Mouse (Mus musculus): Measurements from ENCODE around the gene Tom1. TPM values are rescaled to one million over a fixed set of nuclear protein-coding genes. Genes with fewer than 3 reads are reported as not detected.

The Tom1 gene
- total and polyA plus RNA-seq, 2 experiments = 12.2 to 27.7 TPM

DNA sequence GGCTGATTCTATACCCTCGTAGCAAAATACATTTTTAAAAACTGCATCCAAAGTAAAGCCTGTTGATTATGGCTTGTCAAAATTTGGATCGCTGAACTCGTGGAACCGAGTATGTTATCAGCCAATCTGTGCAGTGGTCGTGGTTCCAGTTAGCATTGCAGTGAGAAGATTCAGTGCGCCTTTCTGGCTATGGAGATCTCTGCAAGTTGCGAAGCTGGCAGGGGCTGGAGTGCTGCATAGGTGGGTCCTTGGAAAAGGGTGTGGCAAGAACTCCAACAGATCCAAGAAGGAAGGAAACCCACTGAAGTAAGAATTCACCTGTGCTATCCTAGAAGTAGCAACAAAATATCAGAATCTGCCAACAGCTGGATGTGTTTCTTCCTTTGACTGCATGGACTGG, 39.0 kb upstream of the Tom1 start:
- H3K36me3 ChIP-seq (ENCODE audit: control insufficient read depth, insufficient read depth, low read length) = no peaks in the 10 kb centered on the region
- DNase-seq (ENCODE audit: extremely low read depth, low read depth, low spot score) = no peak
- TF ChIP-seq CTCF (IDR thresholded peaks at IDR 0.05; ENCODE audit: low read depth, low read length) (no peak), POLR2A (IDR thresholded peaks at IDR 0.05; ENCODE audit: extremely low read depth, insufficient read depth, low read length) (no peak)
- no peak overlapping the region for H3K27ac ChIP-seq (replicated peaks; ENCODE audit: insufficient read depth, low read depth, low read length)
- 19% methylated on average over 7 of the region's 7 CpGs for WGBS
- peaks cover 4% of the 10 kb centered on the region; the same call in 1 of the 2 replicates for H3K4me1 ChIP-seq (ENCODE audit: control insufficient read depth, insufficient read depth, low read length)
- H3K4me3 ChIP-seq (ENCODE audit: insufficient read depth, low read depth, low read length) = no peak overlapping the region; the same call in 1 of the 2 replicates
- H3K79me2 ChIP-seq (ENCODE audit: control insufficient read depth, insufficient read depth, low read length) = no peaks in the 10 kb centered on the region
- no peak overlapping the region for H3K9ac ChIP-seq (ENCODE audit: low read depth, low read length)
- no peaks in the 10 kb centered on the region for H3K27me3 ChIP-seq (ENCODE audit: control insufficient read depth, insufficient read depth, low read length)

DNA sequence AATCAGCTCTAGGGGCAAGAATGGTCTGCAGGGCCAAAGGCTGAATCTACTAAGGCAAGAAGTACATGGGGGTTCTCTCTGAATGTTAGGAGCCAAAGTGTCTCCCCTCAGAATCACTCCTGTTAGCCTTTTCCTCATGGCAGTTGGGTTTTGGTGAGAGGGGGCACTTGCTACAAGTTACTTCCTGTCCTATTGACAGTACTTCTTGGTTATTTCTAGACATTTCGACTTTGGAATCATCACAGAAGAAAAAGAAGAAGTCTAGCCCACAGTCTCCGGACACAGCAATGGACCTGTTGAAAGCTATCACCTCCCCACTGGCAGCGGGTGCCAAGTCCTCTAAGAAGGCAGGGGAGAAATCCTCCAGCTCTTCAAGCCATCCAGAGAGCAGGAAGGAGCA, 33.1 kb upstream of the Tom1 start:
- TF ChIP-seq POLR2A (IDR thresholded peaks at IDR 0.05; ENCODE audit: extremely low read depth, insufficient read depth, low read length) (no peak), CTCF (IDR thresholded peaks at IDR 0.05; ENCODE audit: low read depth, low read length) (no peak)
- Histone ChIP-seq H3K36me3 (ENCODE audit: control insufficient read depth, insufficient read depth, low read length) (peaks cover 21% of the 10 kb centered on the region), H3K4me1 (ENCODE audit: control insufficient read depth, insufficient read depth, low read length) (no peaks in the 10 kb centered on the region), H3K79me2 (ENCODE audit: control insufficient read depth, insufficient read depth, low read length) (no peaks in the 10 kb centered on the region), H3K9ac (ENCODE audit: low read depth, low read length) (no peak overlapping the region), H3K27me3 (ENCODE audit: control insufficient read depth, insufficient read depth, low read length) (no peaks in the 10 kb centered on the region), H3K4me3 (ENCODE audit: insufficient read depth, low read depth, low read length) (no peak overlapping the region), H3K27ac (replicated peaks; ENCODE audit: insufficient read depth, low read depth, low read length) (no peak overlapping the region)
- no peak for DNase-seq (ENCODE audit: extremely low read depth, low read depth, low spot score)
- 91% methylated on average over 3 of the region's 3 CpGs for WGBS

DNA sequence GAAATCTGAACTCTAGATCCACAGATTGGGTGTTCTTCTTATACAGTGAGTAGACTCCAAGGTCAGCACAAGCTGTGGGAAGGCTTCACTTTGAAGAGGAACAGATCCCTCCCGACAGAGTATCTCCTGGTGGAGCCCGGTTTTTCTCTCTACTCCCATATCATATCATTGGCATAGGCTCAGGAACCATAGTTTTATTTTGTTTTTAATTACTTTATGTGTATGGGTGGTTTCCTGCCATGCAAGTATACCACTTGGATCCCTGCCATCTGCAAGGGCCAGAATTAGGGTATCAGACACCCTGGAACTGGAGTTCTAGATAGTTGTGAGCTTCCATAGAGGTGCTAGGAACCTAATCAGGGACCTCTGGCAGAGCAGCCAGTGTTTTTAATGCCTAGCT, 24.7 kb upstream of the Tom1 start:
- no peaks in the 10 kb centered on the region for H3K4me1 ChIP-seq (ENCODE audit: control insufficient read depth, insufficient read depth, low read length)
- TF ChIP-seq CTCF (IDR thresholded peaks at IDR 0.05; ENCODE audit: low read depth, low read length) (no peak), POLR2A (IDR thresholded peaks at IDR 0.05; ENCODE audit: extremely low read depth, insufficient read depth, low read length) (no peak)
- peaks cover 3% of the 10 kb centered on the region; the same call in 1 of the 2 replicates for H3K36me3 ChIP-seq (ENCODE audit: control insufficient read depth, insufficient read depth, low read length)
- H3K27ac ChIP-seq (replicated peaks; ENCODE audit: insufficient read depth, low read depth, low read length) = no peak overlapping the region
- no peak overlapping the region for H3K4me3 ChIP-seq (ENCODE audit: insufficient read depth, low read depth, low read length)
- H3K9ac ChIP-seq (ENCODE audit: low read depth, low read length) = no peak overlapping the region
- 94% methylated on average over 2 of the region's 2 CpGs for WGBS
- H3K27me3 ChIP-seq (ENCODE audit: control insufficient read depth, insufficient read depth, low read length) = no peaks in the 10 kb centered on the region
- no peak for DNase-seq (ENCODE audit: extremely low read depth, low read depth, low spot score)
- H3K79me2 ChIP-seq (ENCODE audit: control insufficient read depth, insufficient read depth, low read length) = no peaks in the 10 kb centered on the region

DNA sequence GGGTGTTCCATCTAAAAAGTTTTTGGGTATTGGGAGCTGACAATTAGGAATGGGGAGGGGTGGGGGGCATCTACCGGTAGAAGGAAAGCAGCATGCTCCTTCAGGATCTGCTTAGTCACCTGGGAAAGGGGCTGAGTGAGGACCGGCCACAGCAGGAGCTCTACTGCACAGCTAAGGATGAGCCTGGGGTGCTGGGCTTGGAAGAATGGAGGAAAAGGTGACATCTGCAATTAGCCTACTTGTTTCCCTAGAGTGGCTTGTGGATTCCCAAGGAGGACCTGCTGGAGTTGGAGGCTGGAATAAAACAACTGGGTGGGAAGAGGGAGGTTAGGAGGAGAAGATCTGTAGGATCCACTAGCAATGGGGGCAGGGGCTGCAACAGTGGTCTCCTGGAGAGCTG, 19.9 kb upstream of the Tom1 start:
- Histone ChIP-seq H3K27me3 (ENCODE audit: control insufficient read depth, insufficient read depth, low read length) (no peaks in the 10 kb centered on the region), H3K9ac (ENCODE audit: low read depth, low read length) (no peak overlapping the region), H3K36me3 (ENCODE audit: control insufficient read depth, insufficient read depth, low read length) (peaks cover 5% of the 10 kb centered on the region; the same call in 1 of the 2 replicates), H3K79me2 (ENCODE audit: control insufficient read depth, insufficient read depth, low read length) (no peaks in the 10 kb centered on the region), H3K4me1 (ENCODE audit: control insufficient read depth, insufficient read depth, low read length) (no peaks in the 10 kb centered on the region), H3K4me3 (ENCODE audit: insufficient read depth, low read depth, low read length) (no peak overlapping the region), H3K27ac (replicated peaks; ENCODE audit: insufficient read depth, low read depth, low read length) (no peak overlapping the region)
- DNase-seq (ENCODE audit: extremely low read depth, low read depth, low spot score) = no peak
- 65% methylated on average over 2 of the region's 2 CpGs for WGBS
- TF ChIP-seq CTCF (IDR thresholded peaks at IDR 0.05; ENCODE audit: low read depth, low read length) (no peak), POLR2A (IDR thresholded peaks at IDR 0.05; ENCODE audit: extremely low read depth, insufficient read depth, low read length) (no peak)

DNA sequence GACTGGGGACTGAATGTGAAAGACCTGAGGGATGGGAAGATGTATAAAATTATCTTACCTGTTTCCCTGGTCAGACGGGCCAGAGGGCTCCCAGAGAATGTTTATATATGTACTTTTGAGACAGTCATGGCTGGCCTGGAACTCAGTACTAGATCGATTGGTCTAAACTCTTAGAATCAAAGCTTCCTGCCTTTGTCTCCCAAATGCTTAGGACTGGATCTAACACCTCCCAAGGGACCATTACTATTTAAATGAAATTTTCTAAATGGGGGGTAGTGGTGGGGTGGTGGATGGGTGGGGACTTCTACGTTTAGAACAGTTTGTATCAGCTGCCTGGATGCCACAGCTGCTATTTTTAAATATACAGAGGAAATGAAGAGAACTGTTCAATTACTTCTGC, 19.5 kb upstream of the Tom1 start:
- WGBS = 81% methylated on average over 3 of the region's 3 CpGs
- no peak for DNase-seq (ENCODE audit: extremely low read depth, low read depth, low spot score)
- no peaks in the 10 kb centered on the region for H3K27me3 ChIP-seq (ENCODE audit: control insufficient read depth, insufficient read depth, low read length)
- no peak overlapping the region for H3K27ac ChIP-seq (replicated peaks; ENCODE audit: insufficient read depth, low read depth, low read length)
- H3K79me2 ChIP-seq (ENCODE audit: control insufficient read depth, insufficient read depth, low read length) = no peaks in the 10 kb centered on the region
- TF ChIP-seq CTCF (IDR thresholded peaks at IDR 0.05; ENCODE audit: low read depth, low read length) (no peak), POLR2A (IDR thresholded peaks at IDR 0.05; ENCODE audit: extremely low read depth, insufficient read depth, low read length) (no peak)
- H3K36me3 ChIP-seq (ENCODE audit: control insufficient read depth, insufficient read depth, low read length) = peaks cover 3% of the 10 kb centered on the region; the same call in 1 of the 2 replicates
- H3K4me3 ChIP-seq (ENCODE audit: insufficient read depth, low read depth, low read length) = no peak overlapping the region
- no peaks in the 10 kb centered on the region for H3K4me1 ChIP-seq (ENCODE audit: control insufficient read depth, insufficient read depth, low read length)
- no peak overlapping the region for H3K9ac ChIP-seq (ENCODE audit: low read depth, low read length)

DNA sequence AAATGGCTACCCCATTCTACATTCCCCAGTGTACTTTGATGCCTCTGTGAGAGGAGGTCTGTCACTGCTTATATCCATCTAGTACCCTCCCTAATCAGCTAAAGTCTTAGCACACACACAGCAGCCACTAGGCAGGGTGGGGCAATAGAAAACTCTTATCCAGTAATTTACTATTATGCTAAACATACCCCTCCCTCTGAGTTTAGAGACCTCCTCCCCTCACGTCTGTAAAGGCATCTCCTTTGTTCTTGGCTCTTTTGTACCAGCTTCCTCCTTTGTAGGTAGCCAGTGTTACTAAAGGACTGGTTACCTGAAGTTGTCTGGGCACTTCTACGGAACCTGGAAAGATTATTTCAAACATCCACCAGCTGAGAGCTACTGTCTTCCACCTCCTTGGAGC, 17.5 kb upstream of the Tom1 start:
- no peak overlapping the region for H3K27ac ChIP-seq (replicated peaks; ENCODE audit: insufficient read depth, low read depth, low read length)
- H3K4me1 ChIP-seq (ENCODE audit: control insufficient read depth, insufficient read depth, low read length) = no peaks in the 10 kb centered on the region
- TF ChIP-seq CTCF (IDR thresholded peaks at IDR 0.05; ENCODE audit: low read depth, low read length) (no peak), POLR2A (IDR thresholded peaks at IDR 0.05; ENCODE audit: extremely low read depth, insufficient read depth, low read length) (no peak)
- no peak for DNase-seq (ENCODE audit: extremely low read depth, low read depth, low spot score)
- peaks cover 3% of the 10 kb centered on the region for H3K36me3 ChIP-seq (ENCODE audit: control insufficient read depth, insufficient read depth, low read length)
- no peaks in the 10 kb centered on the region for H3K79me2 ChIP-seq (ENCODE audit: control insufficient read depth, insufficient read depth, low read length)
- no peaks in the 10 kb centered on the region for H3K27me3 ChIP-seq (ENCODE audit: control insufficient read depth, insufficient read depth, low read length)
- no peak overlapping the region for H3K4me3 ChIP-seq (ENCODE audit: insufficient read depth, low read depth, low read length)
- H3K9ac ChIP-seq (ENCODE audit: low read depth, low read length) = no peak overlapping the region
- 90% methylated on average over 2 of the region's 2 CpGs for WGBS

Data from liver, adult 2 months (tissue).